Mouse (Mus musculus) embryo, embryonic 10 days (tissue): ENCODE results near the gene Abhd14b.
"Not testable (repeated sequence)": the region's sequence is repeated elsewhere in the genome, so short reads cannot be mapped to it uniquely, and the experiment has no call there.

Experiments
- DNase-seq: peaks from one replicate; pipeline ENCODE4 v3.0.0-alpha.2; 2015; ENCODE audit warnings: low spot score

Abhd14b gene

GRCm38 (mm10) chr9:106476002-106476923 lies 29.0 kb downstream of the Abhd14b start:
- DNase-seq: no peak

GRCm38 (mm10) chr9:106476924-106477484 lies 29.7 kb downstream of the Abhd14b start, which contains the start of gene Parp3:
TSS of gene Parp3 (minus strand) at chr9:106476949.
- DNase-seq: peak; percentile 100

GRCm38 (mm10) chr9:106477649-106478048 lies 30.4 kb downstream of the Abhd14b start:
- DNase-seq: no peak

- no peak for DNase-seq
Measured at GRCm38 (mm10) chr9:106478101-106478500, 30.8 kb downstream of the Abhd14b start.

- DNase-seq: no peak
Measured at GRCm38 (mm10) chr9:106480541-106480940, 33.3 kb downstream of the Abhd14b start.

- no peak for DNase-seq
Measured at GRCm38 (mm10) chr9:106481075-106481474, 33.8 kb downstream of the Abhd14b start.

- no peak for DNase-seq
Measured at GRCm38 (mm10) chr9:106481676-106482075, 34.4 kb downstream of the Abhd14b start.

GRCm38 (mm10) chr9:106482578-106483115 lies 35.4 kb downstream of the Abhd14b start:
- DNase-seq: no peak

GRCm38 (mm10) chr9:106483136-106483535 lies 35.9 kb downstream of the Abhd14b start:
- no peak for DNase-seq

GRCm38 (mm10) chr9:106483606-106484005 lies 36.3 kb downstream of the Abhd14b start:
- no peak for DNase-seq

- DNase-seq: no peak
Measured at GRCm38 (mm10) chr9:106485076-106485475, 37.8 kb downstream of the Abhd14b start.

GRCm38 (mm10) chr9:106487602-106488001 lies 40.3 kb downstream of the Abhd14b start:
- DNase-seq: not testable (repeated sequence)

GRCm38 (mm10) chr9:106499667-106500066 lies 52.4 kb downstream of the Abhd14b start, which contains the start of gene Iqcf1:
TSS of gene Iqcf1 (plus strand) at chr9:106499967.
- DNase-seq: no peak

- no peak for DNase-seq
Measured at GRCm38 (mm10) chr9:106501846-106502245, 54.6 kb downstream of the Abhd14b start.
